Mouse (Mus musculus): Measurements from ENCODE around the gene Olfr786. TPM values are rescaled to one million over a fixed set of nuclear protein-coding genes. Genes with fewer than 3 reads are reported as not detected.

The Olfr786 gene
- total RNA-seq (2014; rRNA removed) (not detected in 2 replicates), polyA plus RNA-seq (2012; rRNA removed) (not detected in 2 replicates)

GRCm38 (mm10) chr10:129427006-129427405 is at the start of gene Olfr786:
Gene Olfr786, plus strand, starts transcription at chr10:129427306.
- no peak for DNase-seq (ENCODE audit: extremely low read depth, low read depth, low spot score)
- Histone ChIP-seq H3K4me3 (ENCODE audit: insufficient read depth, low read depth, low read length) (no peak within 1 kb of the TSS), H3K27ac (replicated peaks; ENCODE audit: insufficient read depth, low read depth, low read length) (no peak within 1 kb of the TSS)

GRCm38 (mm10) chr10:129383783-129384182 is 43.3 kb upstream of the Olfr786 start, which contains the start of gene Olfr784:
Gene Olfr784, plus strand, starts transcription at chr10:129384083.
- Histone ChIP-seq H3K36me3 (ENCODE audit: control insufficient read depth, insufficient read depth, low read length) (no peaks in the 10 kb centered on the region), H3K79me2 (ENCODE audit: control insufficient read depth, insufficient read depth, low read length) (no peaks in the 10 kb centered on the region), H3K4me1 (ENCODE audit: control insufficient read depth, insufficient read depth, low read length) (no peaks in the 10 kb centered on the region), H3K4me3 (ENCODE audit: insufficient read depth, low read depth, low read length) (no peak within 1 kb of the TSS), H3K9ac (ENCODE audit: low read depth, low read length) (no peak within 1 kb of the TSS), H3K27me3 (ENCODE audit: control insufficient read depth, insufficient read depth, low read length) (no peaks in the 10 kb centered on the region), H3K27ac (replicated peaks; ENCODE audit: insufficient read depth, low read depth, low read length) (no peak within 1 kb of the TSS)
- TF ChIP-seq POLR2A (IDR thresholded peaks at IDR 0.05; ENCODE audit: extremely low read depth, insufficient read depth, low read length) (no peak), CTCF (IDR thresholded peaks at IDR 0.05; ENCODE audit: low read depth, low read length) (no peak)
- DNase-seq (ENCODE audit: extremely low read depth, low read depth, low spot score), result no peak

More at GRCm38 (mm10) chr10:129427006-129427405, at the start of gene Olfr786:
- TF ChIP-seq POLR2A (IDR thresholded peaks at IDR 0.05; ENCODE audit: extremely low read depth, insufficient read depth, low read length) (no peak), CTCF (IDR thresholded peaks at IDR 0.05; ENCODE audit: low read depth, low read length) (no peak)
- H3K36me3 ChIP-seq (ENCODE audit: control insufficient read depth, insufficient read depth, low read length), result no peaks in the 10 kb centered on the region
- H3K27me3 ChIP-seq (ENCODE audit: control insufficient read depth, insufficient read depth, low read length), result no peaks in the 10 kb centered on the region
- H3K9ac ChIP-seq (ENCODE audit: low read depth, low read length), result no peak within 1 kb of the TSS
- no peaks in the 10 kb centered on the region for H3K79me2 ChIP-seq (ENCODE audit: control insufficient read depth, insufficient read depth, low read length)
- H3K4me1 ChIP-seq (ENCODE audit: control insufficient read depth, insufficient read depth, low read length), result no peaks in the 10 kb centered on the region

GRCm38 (mm10) chr10:129400892-129401291 is 26.2 kb upstream of the Olfr786 start:
- TF ChIP-seq POLR2A (IDR thresholded peaks at IDR 0.05; ENCODE audit: extremely low read depth, insufficient read depth, low read length), result no peak
- H3K4me3 ChIP-seq (ENCODE audit: insufficient read depth, low read depth, low read length), result no peak overlapping the region
- H3K4me1 ChIP-seq (ENCODE audit: control insufficient read depth, insufficient read depth, low read length), result no peaks in the 10 kb centered on the region
- H3K79me2 ChIP-seq (ENCODE audit: control insufficient read depth, insufficient read depth, low read length), result no peaks in the 10 kb centered on the region
- no peak overlapping the region for H3K27ac ChIP-seq (replicated peaks; ENCODE audit: insufficient read depth, low read depth, low read length)
- H3K36me3 ChIP-seq (ENCODE audit: control insufficient read depth, insufficient read depth, low read length), result no peaks in the 10 kb centered on the region
- no peak for DNase-seq (ENCODE audit: extremely low read depth, low read depth, low spot score)
- no peaks in the 10 kb centered on the region for H3K27me3 ChIP-seq (ENCODE audit: control insufficient read depth, insufficient read depth, low read length)
- H3K9ac ChIP-seq (ENCODE audit: low read depth, low read length), result no peak overlapping the region
- WGBS, result 41% methylated on average over 5 of the region's 5 CpGs

- no peak for DNase-seq (ENCODE audit: extremely low read depth, low read depth, low spot score)
- Histone ChIP-seq H3K9ac (ENCODE audit: low read depth, low read length) (no peak within 1 kb of the TSS), H3K79me2 (ENCODE audit: control insufficient read depth, insufficient read depth, low read length) (no peaks in the 10 kb centered on the region), H3K4me3 (ENCODE audit: insufficient read depth, low read depth, low read length) (no peak within 1 kb of the TSS), H3K36me3 (ENCODE audit: control insufficient read depth, insufficient read depth, low read length) (no peaks in the 10 kb centered on the region), H3K27me3 (ENCODE audit: control insufficient read depth, insufficient read depth, low read length) (no peaks in the 10 kb centered on the region), H3K4me1 (ENCODE audit: control insufficient read depth, insufficient read depth, low read length) (no peaks in the 10 kb centered on the region), H3K27ac (replicated peaks; ENCODE audit: insufficient read depth, low read depth, low read length) (no peak within 1 kb of the TSS)
- TF ChIP-seq CTCF (IDR thresholded peaks at IDR 0.05; ENCODE audit: low read depth, low read length) (no peak), POLR2A (IDR thresholded peaks at IDR 0.05; ENCODE audit: extremely low read depth, insufficient read depth, low read length) (no peak)
- 47% methylated on average over 2 of the region's 2 CpGs for WGBS
Measured at GRCm38 (mm10) chr10:129405126-129405525, 22.0 kb upstream of the Olfr786 start, which contains the start of gene Olfr785. Gene Olfr785, plus strand, starts transcription at chr10:129405426.

- H3K4me1 ChIP-seq (ENCODE audit: control insufficient read depth, insufficient read depth, low read length), result no peaks in the 10 kb centered on the region
- H3K4me3 ChIP-seq (ENCODE audit: insufficient read depth, low read depth, low read length), result no peak within 1 kb of the TSS
- H3K27ac ChIP-seq (replicated peaks; ENCODE audit: insufficient read depth, low read depth, low read length), result no peak within 1 kb of the TSS
- 67% methylated on average over 3 of the region's 3 CpGs for WGBS
- H3K27me3 ChIP-seq (ENCODE audit: control insufficient read depth, insufficient read depth, low read length), result no peaks in the 10 kb centered on the region
- TF ChIP-seq POLR2A (IDR thresholded peaks at IDR 0.05; ENCODE audit: extremely low read depth, insufficient read depth, low read length) (no peak), CTCF (IDR thresholded peaks at IDR 0.05; ENCODE audit: low read depth, low read length) (no peak)
- H3K36me3 ChIP-seq (ENCODE audit: control insufficient read depth, insufficient read depth, low read length), result no peaks in the 10 kb centered on the region
- H3K79me2 ChIP-seq (ENCODE audit: control insufficient read depth, insufficient read depth, low read length), result no peaks in the 10 kb centered on the region
- no peak within 1 kb of the TSS for H3K9ac ChIP-seq (ENCODE audit: low read depth, low read length)
- DNase-seq (ENCODE audit: extremely low read depth, low read depth, low spot score), result no peak
Measured at GRCm38 (mm10) chr10:129461562-129461961, 34.5 kb downstream of the Olfr786 start, which contains the start of gene Olfr787. Gene Olfr787, plus strand, starts transcription at chr10:129461862.

- Histone ChIP-seq H3K4me3 (ENCODE audit: insufficient read depth, low read depth, low read length) (no peak within 1 kb of the TSS), H3K36me3 (ENCODE audit: control insufficient read depth, insufficient read depth, low read length) (no peaks in the 10 kb centered on the region), H3K27ac (replicated peaks; ENCODE audit: insufficient read depth, low read depth, low read length) (no peak within 1 kb of the TSS), H3K27me3 (ENCODE audit: control insufficient read depth, insufficient read depth, low read length) (no peaks in the 10 kb centered on the region), H3K4me1 (ENCODE audit: control insufficient read depth, insufficient read depth, low read length) (no peaks in the 10 kb centered on the region), H3K9ac (ENCODE audit: low read depth, low read length) (no peak within 1 kb of the TSS), H3K79me2 (ENCODE audit: control insufficient read depth, insufficient read depth, low read length) (no peaks in the 10 kb centered on the region)
- TF ChIP-seq CTCF (IDR thresholded peaks at IDR 0.05; ENCODE audit: low read depth, low read length) (no peak), POLR2A (IDR thresholded peaks at IDR 0.05; ENCODE audit: extremely low read depth, insufficient read depth, low read length) (no peak)
- DNase-seq (ENCODE audit: extremely low read depth, low read depth, low spot score), result no peak
Measured at GRCm38 (mm10) chr10:129470698-129471097, 43.6 kb downstream of the Olfr786 start, which contains the start of gene Olfr788. Gene Olfr788, plus strand, starts transcription at chr10:129470998.

Measured in liver, adult 2 months (tissue).